Mouse (Mus musculus) layer of hippocampus, adult 8-10 months (tissue): ENCODE results near the gene Ms4a8a. TPM values are rescaled to one million over a fixed set of nuclear protein-coding genes. Genes with fewer than 3 reads are reported as not detected.
A peak's percentile ranks its signal among the peaks of the same experiment; 100 is the strongest.
"Not testable (repeated sequence)": the region's sequence is repeated elsewhere in the genome, so short reads cannot be mapped to it uniquely, and the experiment has no call there.

ENCODE experiments used
- DNase-seq, 2 experiments: peaks; one replicate each; pipeline ENCODE4 v3.0.0; 2022; ENCODE audit warnings: low spot score in 2 of 2
- total RNA-seq, 4 experiments: library from RNA; stranded (reverse); gene quantifications; 2 replicates each; pipeline ENCODE4 v1.2.4; 2022

The Ms4a8a gene
- not detected for total RNA-seq

DNA sequence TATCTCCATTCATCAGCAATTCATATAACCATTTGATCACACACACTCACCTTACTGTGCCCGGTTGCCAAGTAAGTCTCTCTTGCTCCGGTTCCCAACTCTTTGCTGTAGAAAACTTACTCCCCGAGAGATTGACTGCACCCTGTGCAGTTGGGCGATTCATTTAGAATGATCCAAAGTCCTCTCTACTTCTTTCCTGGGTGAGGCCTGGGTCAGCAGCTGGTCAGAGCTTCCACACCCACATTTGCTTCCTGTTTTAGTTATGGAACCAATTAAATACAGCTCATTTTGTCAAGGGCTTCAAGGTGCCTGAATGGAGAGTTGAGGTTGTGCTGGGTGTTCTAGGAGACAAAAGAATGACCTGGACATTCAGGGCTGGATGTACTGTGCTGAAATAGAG lies at the start of gene Ms4a8a:
Gene Ms4a8a, minus strand, starts transcription at position 169 of the 400 bp plus-strand sequence.
- DNase-seq: no peak

DNA sequence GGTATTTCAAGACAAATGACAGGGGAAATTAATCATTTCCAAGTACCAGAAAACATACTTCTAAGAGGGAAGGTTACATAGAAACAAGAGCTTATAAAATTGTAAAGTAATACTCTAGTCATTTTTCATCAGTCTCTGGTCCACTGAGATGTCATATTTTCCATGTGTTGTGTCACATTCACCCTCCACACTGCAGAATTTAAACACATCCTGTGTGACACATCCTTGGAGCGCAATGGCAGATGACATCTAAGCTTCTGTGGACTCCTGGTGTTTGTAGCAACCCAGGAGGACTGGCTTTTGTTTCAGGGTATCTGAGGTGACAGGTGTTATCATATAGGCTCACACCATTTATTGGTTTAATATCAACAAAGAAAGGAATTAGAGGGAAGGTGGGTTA lies 48.8 kb upstream of the Ms4a8a start:
- DNase-seq: no peak

DNA sequence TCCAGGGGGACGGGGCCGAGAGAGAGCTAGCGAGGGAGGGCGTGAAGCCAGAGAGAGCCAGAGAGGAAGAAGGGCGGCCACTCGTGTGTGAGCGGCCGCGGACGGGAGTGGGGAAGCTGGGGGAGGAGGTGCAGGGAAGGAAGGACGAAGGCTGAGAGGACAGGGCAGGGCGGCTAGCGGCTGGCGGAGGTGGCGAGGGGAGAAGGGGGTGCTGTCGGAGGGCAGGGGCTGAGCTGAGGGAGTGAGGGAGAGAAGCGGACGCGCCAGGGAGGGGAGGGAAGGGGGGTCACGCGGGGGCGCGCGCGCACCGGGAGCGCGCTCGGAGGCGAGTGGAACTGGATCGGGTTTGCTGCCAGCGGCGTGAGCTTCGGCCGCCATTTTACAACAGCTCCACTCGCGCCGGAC lies 40.1 kb upstream of the Ms4a8a start:
- not testable (repeated sequence) for DNase-seq

DNA sequence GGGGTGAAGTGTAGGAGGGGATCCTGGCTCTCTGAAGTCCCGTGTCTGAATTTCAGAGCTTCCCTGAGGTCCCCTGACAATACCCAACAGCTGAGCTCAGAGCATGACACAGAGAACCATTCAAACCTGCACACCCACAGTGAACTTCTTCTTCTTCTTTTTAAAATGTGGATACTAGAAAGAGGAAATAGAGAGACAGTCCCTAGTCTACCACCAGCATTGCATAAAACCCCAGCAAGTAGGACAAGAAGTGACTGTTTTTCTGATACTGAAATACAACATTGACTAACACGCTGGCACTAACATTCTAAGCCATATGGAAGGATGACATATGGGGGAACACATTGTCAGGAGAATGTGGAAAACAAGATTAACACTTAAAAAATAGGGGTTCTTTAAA lies 38.4 kb upstream of the Ms4a8a start:
- peak in 1 of 2 experiments; percentile 5 for DNase-seq

DNA sequence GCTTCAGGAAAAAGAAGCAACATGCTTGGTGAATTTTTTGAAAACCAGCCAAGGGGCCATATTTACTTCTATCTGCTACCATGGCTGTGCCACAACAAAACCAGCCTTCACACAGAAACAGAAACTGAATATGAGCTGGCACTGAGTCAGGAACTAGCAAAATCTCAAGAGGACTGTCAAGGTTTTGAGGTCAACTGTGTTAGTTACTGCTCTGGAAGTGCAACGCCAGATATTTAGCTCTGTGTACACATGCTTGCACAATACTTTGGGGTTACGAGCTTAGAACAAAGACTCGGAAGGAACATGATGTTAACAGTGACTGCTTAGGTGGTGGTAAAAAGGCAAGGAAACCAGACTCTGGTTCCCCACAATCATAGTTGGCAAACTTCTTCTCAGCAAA lies 26.8 kb upstream of the Ms4a8a start:
- DNase-seq: no peak

DNA sequence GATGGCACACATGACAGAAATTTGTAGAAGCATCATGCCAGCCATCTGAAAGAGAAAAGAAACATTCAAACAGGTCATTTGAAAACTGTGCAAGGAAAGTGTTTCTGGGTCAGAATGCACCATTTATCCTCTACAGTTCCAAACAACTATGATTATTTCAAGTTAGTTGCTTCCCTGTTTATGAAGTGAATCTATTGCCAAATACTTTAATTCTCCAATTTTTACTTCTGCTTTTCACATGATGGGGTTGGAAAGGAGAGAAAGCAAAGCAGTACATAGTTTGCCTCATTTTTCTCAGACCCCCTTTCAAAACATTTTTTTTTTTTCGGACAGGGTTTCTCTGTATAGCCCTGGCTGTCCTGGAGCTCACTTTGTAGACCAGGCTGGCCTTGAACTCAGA lies 21.0 kb upstream of the Ms4a8a start:
- DNase-seq: no peak

DNA sequence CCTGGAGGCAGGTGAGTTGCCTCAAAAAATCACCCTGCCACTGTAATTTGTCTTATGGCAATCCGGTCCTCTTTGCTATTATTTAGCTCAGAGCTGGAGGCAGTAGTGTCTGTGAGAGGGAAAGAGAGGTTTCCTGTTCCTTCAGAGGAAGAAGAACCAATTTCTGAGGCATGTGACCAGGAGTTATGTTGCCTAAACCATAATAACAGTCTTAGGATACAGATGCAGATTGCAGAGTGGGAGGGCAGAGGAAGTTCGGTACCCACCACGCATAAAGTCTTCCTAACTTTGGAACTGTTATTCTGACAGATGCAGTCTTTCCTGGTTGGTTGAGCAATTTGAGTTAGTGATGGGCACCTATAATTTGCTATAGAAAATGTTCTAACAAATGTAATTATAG lies 17.5 kb upstream of the Ms4a8a start:
- DNase-seq: no peak

DNA sequence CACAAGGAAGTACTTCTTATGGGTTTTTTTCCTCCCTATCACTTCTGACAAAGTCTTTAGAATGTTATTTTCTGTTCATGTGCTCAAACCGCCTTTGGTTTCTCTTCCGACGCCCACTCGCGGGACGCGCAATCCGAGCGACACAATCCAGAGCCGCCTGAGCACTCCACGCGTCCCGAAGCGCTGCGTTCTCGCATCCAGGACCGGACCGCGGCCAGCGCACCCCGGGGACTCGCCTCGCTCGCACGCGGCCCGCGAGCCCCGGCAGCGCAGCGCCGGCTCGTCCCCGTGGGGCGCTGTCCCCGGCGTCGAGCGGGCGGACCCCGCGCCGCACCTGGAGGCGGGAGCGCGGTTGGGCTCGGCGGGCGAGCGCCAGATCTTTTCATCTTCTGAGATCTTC lies 11.2 kb upstream of the Ms4a8a start:
- DNase-seq: not testable (repeated sequence)

DNA sequence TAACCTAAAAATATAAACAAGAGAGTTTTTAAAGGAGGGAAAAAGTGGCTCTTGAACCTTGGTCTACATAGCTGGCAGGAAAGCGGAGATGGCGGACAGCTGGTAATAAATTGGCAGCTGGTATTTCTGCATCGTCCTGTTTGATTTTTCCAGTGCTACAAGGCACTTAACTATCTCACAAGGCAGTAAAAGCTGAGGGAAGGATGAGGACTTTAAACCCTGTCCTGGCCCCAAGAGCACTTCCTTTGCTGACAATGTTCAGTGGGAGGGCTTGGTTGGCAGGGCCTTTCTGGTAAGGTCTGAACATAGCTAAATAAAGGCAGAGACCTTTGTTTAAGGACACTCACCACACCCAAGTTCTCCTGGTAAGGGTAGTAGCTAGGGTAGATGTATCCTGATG lies 10.5 kb downstream of the Ms4a8a start:
- DNase-seq: no peak

DNA sequence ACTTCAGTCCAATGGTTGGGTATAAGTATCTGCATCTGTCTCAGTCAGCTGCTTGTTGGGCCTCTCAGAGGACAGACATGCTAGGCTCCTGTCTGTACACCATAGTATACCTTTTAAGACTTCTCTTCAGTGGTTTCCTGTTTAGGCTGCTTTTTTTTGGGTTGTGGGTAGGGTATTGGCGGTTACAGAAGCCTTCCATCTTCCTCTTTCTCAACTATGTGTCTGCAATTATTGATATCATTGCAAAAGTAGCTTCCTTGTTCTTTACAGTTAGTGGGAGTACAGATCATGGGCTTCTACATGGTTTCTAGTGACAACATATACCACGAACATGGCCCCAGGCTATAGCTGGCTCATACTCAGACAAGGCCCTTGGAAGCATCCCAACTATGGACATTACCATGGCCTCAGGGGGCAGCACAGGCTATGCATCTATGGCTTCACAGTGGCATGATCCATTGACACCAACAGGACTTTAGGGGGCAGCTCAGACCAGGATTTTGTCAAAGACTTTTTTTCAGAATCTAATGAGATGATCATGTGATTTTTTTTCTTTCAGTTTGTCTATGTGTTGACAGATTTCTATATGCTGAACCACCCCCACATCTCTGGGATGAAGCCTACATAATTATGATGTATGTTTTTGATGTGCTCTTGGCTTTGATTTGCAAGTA lies 15.6 kb downstream of the Ms4a8a start:
- no peak for DNase-seq

DNA sequence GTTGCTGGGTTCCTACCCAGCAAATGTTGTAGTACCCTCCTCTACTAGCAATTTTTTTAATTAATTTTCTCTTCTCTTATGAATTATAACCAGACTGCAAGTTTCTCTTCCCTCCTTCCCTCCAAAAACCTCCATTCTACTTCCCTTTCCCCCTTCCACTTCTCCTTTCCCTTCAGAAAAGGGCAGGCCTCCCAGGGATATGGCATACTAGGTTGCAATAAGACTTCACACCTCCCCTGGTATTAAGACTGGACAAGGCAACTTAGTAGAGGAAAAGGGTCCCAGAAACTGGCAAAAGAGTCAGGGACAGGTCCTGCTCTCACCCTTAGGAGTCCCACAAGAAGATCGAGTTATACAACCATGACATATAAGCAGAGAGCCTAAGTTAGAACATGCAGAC lies 20.0 kb downstream of the Ms4a8a start:
- no peak for DNase-seq

DNA sequence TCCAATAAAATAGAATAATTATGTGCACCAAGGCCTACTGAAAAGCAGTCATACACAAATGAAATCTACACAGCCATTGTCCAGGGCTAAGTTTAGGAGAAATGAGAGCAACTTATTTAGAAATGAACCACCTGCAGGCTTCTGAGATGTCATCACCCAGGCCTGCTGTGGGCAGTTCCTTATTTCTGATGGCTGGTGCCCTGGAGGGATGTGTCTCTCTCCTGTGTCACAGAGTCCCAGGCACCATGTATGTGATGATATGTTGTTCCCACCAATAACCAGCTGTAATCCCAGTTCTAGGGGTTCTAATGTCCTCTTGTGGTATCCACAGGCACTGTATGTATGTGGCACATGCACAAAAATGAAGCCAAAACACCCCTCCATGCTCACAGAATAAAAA lies 20.9 kb downstream of the Ms4a8a start:
- DNase-seq: no peak

DNA sequence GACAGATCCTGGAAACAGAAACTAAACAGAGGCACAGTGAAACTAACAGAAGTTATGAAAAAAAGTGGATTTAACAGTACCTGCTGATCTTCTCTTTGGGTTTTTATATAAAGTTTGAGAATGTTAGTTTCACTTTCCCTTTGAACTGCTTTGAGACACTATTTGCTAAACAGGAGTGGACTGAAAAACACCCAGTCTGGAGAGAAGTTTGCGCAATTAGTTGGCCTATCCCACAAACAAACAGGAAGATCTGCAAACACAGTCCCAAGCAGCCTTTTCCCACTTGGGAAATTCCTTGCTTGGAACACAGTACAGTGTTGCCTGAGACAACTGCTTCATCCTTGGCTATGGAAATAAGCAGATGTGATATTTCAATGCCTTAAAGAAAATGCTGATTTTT lies 25.2 kb downstream of the Ms4a8a start:
- not testable (repeated sequence) for DNase-seq

DNA sequence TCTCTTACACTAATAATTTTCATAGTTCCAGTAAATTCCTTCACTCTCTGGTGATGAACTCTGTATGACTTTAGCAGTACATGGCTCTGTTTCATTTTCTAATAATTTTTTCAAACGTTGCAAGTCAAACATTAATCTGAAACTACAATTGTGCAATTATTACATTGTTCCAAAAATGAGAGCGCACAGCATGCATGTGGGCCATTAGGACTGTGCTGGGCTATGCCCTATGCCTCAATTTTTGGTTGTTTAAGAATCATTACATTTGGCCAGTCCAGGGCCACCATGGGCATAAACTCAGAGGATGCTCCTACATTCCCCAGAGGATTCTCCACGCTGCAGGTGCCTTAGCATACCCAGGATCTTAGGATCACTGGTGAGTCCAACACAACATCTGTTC lies 27.6 kb downstream of the Ms4a8a start:
- no peak for DNase-seq

DNA sequence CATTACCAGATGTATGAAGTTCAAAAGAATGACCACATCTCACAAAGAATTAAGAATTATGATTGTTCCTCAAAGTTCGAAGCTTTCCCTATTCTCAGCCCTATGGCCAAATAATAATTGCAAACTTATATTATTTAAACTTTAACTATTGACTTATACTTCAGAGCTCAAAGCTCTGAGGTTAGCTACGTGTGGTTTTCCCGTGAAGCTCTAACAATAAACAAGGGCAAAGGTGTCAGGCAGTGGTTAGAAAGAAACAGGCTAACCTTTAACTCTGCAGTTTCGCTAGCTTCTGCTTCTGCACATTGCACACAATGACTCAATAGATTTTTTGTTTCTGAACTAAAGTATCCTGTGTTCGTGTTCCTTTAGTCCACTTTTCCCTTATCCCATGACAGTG lies 28.0 kb downstream of the Ms4a8a start:
- no peak for DNase-seq

DNA sequence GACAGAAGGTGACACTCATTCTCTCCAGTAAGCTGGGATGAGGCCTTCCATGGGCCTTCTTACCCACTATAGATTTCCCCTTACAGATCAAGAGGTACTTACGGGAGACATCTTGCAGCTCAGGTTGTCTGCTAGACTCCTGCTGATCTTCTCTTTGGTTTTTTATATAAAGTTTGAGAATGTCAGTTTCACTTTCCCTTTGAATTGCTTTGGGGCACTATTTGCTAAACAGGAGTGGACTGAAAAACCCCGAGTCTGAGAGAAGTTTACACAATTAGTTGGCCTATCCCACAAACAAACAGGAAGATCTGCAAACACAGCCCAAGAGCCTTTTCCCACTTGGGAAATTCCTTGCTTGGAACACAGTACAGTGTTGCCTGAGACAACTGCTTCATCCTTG lies 30.6 kb downstream of the Ms4a8a start:
- DNase-seq: no peak

DNA sequence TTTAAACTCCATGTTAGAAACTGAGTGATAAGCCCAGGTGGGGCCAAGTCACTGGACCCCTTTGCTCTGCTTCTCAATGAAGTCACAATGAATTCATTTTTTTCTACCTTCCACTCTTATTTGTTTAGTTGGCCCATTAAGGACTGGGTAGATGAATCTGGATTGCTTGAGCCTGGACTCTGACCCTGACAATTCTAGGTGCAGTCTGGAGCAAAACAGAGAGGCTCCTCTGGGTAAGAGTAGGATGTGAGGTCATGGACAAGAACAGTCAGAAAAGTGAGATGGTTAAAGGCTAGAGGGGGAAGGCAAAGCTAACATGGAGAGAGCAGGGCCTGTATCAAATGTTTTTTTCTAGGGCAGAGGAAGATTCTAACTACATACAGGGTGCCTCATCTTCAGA lies 31.5 kb downstream of the Ms4a8a start:
- no peak for DNase-seq

DNA sequence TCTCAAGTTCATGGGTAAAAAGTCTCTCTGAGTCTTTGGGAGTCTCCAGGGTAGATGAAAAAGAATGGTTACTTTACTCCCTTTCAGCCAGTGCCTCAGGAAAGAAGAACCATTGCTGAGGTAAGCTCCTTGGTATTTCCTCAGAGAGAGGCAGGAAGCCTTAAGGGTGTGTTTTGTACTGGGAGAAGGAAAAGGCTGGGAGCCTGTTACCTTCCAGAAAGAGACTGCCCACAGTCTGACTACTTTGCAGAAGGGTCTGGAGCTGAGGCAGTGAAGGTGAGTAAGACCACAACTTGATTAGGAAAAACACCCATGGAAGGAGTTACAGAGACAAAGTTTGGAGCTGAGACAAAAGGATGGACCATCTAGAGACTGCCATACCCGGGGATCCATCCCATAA lies 32.4 kb downstream of the Ms4a8a start:
- DNase-seq: no peak

DNA sequence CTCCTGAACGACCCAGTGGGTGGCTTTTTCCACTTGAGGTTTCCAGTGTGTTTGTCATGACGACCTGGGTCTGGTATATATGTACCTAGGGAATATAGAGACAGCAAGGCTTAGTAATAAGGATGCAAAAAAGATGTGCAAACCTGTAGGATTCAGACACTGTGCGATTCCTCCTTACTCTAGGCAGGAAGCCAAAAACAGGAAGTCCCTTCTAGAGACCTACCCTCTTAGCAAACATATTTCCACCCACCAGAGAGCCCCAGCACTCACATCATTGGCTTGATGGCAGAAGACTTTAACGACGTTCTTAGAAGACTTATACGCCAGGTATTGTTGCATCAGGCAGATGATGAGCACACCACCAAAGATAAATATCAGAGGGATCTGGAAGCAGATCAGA lies 32.9 kb downstream of the Ms4a8a start:
- no peak for DNase-seq

DNA sequence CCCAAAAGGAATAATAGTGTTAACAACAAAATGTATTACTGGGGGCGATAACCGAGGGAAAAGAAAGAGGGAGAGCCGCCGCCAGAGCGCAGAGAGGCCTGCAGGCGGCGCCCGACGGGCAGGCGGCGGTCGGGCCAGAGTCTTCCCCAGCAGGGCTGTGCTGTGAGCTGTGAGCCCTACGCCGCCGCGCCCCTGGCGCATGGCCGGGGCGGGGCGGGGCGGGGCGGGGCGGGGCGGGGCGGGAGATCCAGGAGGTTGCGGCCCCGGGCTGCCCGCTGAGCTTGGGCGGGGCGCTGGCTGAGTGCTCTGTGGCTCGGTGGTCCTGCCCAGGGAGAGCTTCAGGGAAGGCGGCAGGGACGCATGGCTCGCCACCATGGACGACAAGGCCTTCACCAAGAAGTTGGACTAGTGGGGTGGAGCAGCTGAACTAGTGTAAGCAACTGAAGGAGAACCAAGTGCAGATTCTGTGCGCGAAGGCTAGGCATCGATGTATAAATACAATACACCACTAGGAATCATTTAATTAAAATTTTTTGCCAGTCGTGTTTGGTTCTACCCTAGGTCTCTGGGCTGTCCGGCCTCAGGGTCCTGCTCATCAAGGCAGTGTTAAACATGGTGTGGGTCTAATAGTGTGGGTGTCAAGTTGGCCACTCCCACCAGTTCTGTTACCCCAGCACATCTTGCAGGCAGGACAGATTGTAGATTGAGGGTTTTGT lies 35.7 kb downstream of the Ms4a8a start:
- peak in 1 of 2 experiments; percentile 7 for DNase-seq

DNA sequence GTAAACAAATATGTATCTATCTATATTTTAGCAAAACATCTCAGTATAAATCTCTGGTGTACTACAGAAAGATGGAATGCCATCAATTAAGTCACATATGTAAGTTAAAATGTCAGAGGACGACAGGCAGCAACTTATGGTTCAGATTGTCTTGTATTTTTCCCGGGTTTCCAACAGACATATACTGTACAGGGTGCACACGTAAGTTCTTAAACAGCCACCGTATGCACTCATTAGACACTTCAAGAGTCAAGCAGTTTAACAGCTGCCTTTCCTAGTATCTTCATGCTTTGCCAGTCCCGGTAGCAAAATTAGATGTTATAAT lies 36.3 kb downstream of the Ms4a8a start:
- DNase-seq: no peak

DNA sequence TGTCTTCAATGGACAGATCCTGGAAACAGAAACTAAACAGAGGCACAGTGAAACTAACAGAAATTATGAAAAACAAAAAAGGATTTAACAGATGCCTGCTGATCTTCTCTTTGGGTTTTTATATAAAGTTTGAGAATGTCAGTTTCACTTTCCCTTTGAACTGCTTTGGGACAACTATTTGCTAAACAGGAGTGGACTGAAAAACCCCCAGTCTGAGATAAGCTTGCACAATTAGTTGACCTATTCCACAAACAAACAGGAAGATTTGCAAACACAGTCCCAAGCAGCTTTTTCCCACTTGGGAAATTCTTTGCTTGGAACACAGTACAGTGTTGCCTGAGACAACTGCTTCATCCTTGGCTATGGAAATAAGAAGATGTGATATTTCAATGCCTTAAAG lies 43.3 kb downstream of the Ms4a8a start:
- DNase-seq: no peak

DNA sequence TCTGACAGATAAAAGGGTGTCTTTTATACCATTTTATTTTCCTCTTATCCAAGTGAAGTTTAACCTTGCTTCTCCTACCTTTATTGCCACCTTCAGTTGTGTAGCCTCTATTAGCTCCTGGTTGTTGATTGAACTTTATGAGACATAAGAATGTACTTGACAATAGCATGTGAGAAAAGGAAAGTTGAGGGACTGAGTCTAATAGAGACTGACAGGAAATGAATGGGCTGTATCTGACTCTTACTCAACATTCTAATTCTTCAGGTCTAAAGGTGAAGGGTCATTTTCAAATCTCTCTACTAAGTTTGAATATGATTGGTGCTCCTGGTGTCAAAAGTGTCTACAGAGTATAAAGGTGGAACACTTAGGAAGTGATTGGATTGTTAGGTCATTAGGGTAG lies 58.5 kb downstream of the Ms4a8a start:
- DNase-seq: no peak

DNA sequence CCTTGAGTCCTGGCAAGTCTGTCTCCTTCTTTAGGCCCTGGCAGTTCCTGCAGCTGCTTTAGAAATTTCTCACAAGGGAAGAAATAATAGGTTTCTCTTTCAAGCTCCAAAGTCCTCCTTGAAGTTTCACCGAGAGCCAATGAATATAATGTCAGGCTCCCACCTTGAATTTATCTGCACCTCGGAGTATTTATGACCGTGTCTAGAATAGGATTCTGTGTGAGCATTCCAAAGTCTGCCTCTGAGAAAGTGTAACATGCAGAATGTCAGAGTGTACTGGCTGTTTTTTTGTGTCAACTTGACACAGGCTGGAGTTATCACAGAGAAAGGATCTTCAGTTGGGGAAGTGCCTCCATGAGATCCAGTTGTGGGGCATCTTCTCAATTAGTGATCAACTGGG lies 63.0 kb downstream of the Ms4a8a start, which contains the start of gene Ms4a18:
Gene Ms4a18, minus strand, starts transcription at position 141 of the 400 bp plus-strand sequence.
- no peak for DNase-seq
